Mouse (Mus musculus) thymus, adult 2 months (tissue): ENCODE measurements around the gene Imp3.

Experiments
- CTCF ChIP-seq: fragments of 200-500 bp; IDR thresholded peaks from 2 replicates; pipeline ENCODE4 v1.5.1; 2012; ENCODE audit warnings: mild to moderate bottlenecking, control low read depth, low read length, moderate library complexity, borderline replicate concordance; ENCODE audit not compliant: control insufficient read depth, poor library complexity, insufficient read depth; ENCODE audit errors: extremely low read depth
- POLR2A ChIP-seq: fragments of 200-500 bp; IDR thresholded peaks from 2 replicates; pipeline ENCODE4 v1.6.1; 2012; ENCODE audit warnings: mild to moderate bottlenecking, low read length, control low read depth, moderate library complexity; ENCODE audit not compliant: control insufficient read depth, poor library complexity, insufficient read depth; ENCODE audit errors: extremely low read depth

GRCm38 (mm10) chr9:56893313-56893712, 44.0 kb upstream of the Imp3 start:
- TF ChIP-seq POLR2A (no peak), CTCF (no peak)
